Mouse (Mus musculus): ENCODE measurements at regions not wholly inside any gene's neighbourhood (a gene's known extent, or its start where the extent isn't known, plus 50 kb on each side); places are given as distances from the start of the nearest gene placed in this dataset.

- peaks cover 6% of the 10 kb centered on the region; the same call in 1 of the 2 replicates for H3K27me3 ChIP-seq (replicated peaks; ENCODE audit: control insufficient read depth, insufficient read depth, low read length)
- no peak for DNase-seq
- no peaks in the 10 kb centered on the region for H3K36me3 ChIP-seq (ENCODE audit: control insufficient read depth, insufficient read depth, low read length)
- H3K4me1 ChIP-seq (ENCODE audit: control insufficient read depth, insufficient read depth, low read length): no peaks in the 10 kb centered on the region
- TF ChIP-seq CTCF (conservative IDR thresholded peaks at IDR 0.05; ENCODE audit: insufficient read depth, insufficient read length, low read depth, low read length): no peak
- no peak for TF ChIP-seq POLR2A (IDR thresholded peaks at IDR 0.05; ENCODE audit: low read depth, low read length)
- WGBS: 1% methylated on average over 37 of the region's 37 CpGs
- no peak overlapping the region for H3K27ac ChIP-seq (ENCODE audit: insufficient read depth, low read depth, low read length)
- no peak overlapping the region; the same call in 1 of the 2 replicates for H3K4me3 ChIP-seq (ENCODE audit: insufficient read depth, low read depth, low read length)
Measured at GRCm38 (mm10) chr9:122571402-122572059, 175.6 kb upstream of the Topaz1 start.

DNA sequence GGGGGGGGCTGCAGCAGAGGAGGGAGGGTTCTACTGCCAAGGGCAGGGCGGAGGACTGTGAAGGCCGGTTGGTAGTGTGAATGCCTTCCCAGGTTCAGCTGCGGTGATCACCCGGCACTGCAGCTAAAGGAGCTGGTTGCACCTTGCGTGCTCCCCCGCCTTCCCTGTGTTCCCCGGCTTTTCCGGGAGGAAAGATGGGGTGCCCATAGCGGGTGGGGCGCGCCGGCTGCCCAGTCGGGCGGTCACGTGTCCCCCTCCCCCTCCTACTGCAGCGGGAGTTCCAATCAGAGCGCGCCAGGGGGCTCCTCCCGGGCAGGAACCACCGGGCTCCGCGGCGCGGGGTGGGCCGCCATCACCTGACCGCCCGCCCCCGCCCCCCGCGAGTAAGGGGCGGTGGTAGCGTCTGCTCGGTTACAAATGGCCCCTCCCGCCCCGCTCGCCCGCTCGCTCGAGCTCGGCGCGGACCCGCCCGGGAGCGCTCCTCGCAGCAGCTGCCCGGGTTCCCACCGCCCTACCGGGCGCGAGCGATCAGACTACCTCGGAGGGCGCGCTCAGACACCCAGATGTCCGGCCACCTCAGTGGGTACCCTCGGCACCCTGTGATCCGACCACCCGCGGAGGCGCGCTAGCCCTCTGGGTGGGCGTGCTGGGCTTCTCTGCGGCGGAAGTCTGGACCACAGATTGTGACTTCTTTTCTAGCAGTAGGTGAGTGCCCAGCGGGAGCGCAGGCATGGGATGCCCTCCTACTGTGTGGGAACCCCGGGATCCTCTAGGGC lies 174.9 kb upstream of the Topaz1 start:
- TF ChIP-seq CTCF (conservative IDR thresholded peaks at IDR 0.05; ENCODE audit: insufficient read depth, insufficient read length, low read depth, low read length) (no peak), POLR2A (IDR thresholded peaks at IDR 0.05; ENCODE audit: low read depth, low read length) (no peak)
- under 1% methylated on average over 67 of the region's 68 CpGs for WGBS
- DNase-seq: peak; percentile 5
- Histone ChIP-seq H3K36me3 (ENCODE audit: control insufficient read depth, insufficient read depth, low read length) (no peaks in the 10 kb centered on the region), H3K27me3 (replicated peaks; ENCODE audit: control insufficient read depth, insufficient read depth, low read length) (peaks cover 6% of the 10 kb centered on the region; the same call in 1 of the 2 replicates), H3K4me1 (ENCODE audit: control insufficient read depth, insufficient read depth, low read length) (no peaks in the 10 kb centered on the region), H3K4me3 (ENCODE audit: insufficient read depth, low read depth, low read length) (peak overlapping the region; percentile 56), H3K27ac (ENCODE audit: insufficient read depth, low read depth, low read length) (no peak overlapping the region)

DNA sequence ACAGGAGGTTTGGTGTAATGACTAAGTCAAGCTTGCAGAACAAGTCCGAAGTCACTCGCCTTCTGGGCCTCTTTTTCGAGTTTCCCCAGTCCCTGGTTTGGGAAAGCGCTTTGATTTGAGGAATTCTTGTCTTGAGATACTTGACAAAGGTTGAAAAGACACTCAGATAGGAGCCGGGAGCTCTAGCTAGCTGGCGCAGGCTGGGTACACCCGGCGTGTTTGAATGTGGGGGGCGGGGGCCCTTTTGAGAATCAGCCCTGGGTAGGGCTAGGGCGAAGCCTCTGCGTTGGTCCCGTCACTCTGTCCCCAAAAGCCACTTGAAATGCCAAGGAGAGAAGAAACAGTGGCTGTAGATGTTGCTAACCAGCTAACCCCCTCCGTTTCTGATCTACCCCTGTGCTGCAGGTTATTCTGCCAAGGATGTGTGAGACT lies 174.3 kb upstream of the Topaz1 start:
- Histone ChIP-seq H3K4me1 (ENCODE audit: control insufficient read depth, insufficient read depth, low read length) (no peaks in the 10 kb centered on the region), H3K27me3 (replicated peaks; ENCODE audit: control insufficient read depth, insufficient read depth, low read length) (peaks cover 6% of the 10 kb centered on the region; the same call in 1 of the 2 replicates), H3K36me3 (ENCODE audit: control insufficient read depth, insufficient read depth, low read length) (no peaks in the 10 kb centered on the region), H3K4me3 (ENCODE audit: insufficient read depth, low read depth, low read length) (no peak overlapping the region), H3K27ac (ENCODE audit: insufficient read depth, low read depth, low read length) (no peak overlapping the region)
- no peak for TF ChIP-seq CTCF (conservative IDR thresholded peaks at IDR 0.05; ENCODE audit: insufficient read depth, insufficient read length, low read depth, low read length)
- no peak for TF ChIP-seq POLR2A (IDR thresholded peaks at IDR 0.05; ENCODE audit: low read depth, low read length)
- no peak for DNase-seq
- WGBS: 4% methylated on average over 13 of the region's 13 CpGs

DNA sequence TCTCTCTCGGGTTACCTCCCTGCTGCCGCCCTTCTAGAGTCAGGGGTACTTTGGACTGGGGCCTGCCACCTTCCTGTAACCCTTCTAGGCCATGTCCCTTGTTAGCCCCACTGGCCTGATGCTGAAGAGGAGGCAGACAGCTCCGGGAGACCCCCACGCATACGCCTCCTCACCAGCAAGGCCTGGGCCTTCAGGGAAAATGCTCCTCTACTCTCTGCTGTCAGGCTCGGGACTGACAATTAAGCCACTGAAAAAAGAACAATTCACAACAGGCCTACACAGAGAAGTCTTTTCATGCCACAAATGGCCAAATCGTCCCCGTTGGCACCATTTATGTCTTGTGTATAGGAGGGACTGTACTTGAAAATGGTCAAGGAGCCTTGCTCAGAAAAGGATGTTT lies 161.9 kb upstream of the Topaz1 start:
- H3K4me1 ChIP-seq (ENCODE audit: control insufficient read depth, insufficient read depth, low read length): no peaks in the 10 kb centered on the region
- TF ChIP-seq POLR2A (IDR thresholded peaks at IDR 0.05; ENCODE audit: low read depth, low read length): no peak
- no peak for TF ChIP-seq CTCF (conservative IDR thresholded peaks at IDR 0.05; ENCODE audit: insufficient read depth, insufficient read length, low read depth, low read length)
- DNase-seq: no peak
- H3K4me3 ChIP-seq (ENCODE audit: insufficient read depth, low read depth, low read length): no peak overlapping the region
- 70% methylated on average over 8 of the region's 8 CpGs for WGBS
- H3K36me3 ChIP-seq (ENCODE audit: control insufficient read depth, insufficient read depth, low read length): no peaks in the 10 kb centered on the region
- no peaks in the 10 kb centered on the region for H3K27me3 ChIP-seq (replicated peaks; ENCODE audit: control insufficient read depth, insufficient read depth, low read length)
- H3K27ac ChIP-seq (ENCODE audit: insufficient read depth, low read depth, low read length): no peak overlapping the region

GRCm38 (mm10) chr9:122586421-122586820 lies 160.7 kb upstream of the Topaz1 start:
- H3K27me3 ChIP-seq (replicated peaks; ENCODE audit: control insufficient read depth, insufficient read depth, low read length): no peaks in the 10 kb centered on the region
- no peak for DNase-seq
- H3K4me1 ChIP-seq (ENCODE audit: control insufficient read depth, insufficient read depth, low read length): no peaks in the 10 kb centered on the region
- no peak overlapping the region for H3K27ac ChIP-seq (ENCODE audit: insufficient read depth, low read depth, low read length)
- no peak overlapping the region for H3K4me3 ChIP-seq (ENCODE audit: insufficient read depth, low read depth, low read length)
- TF ChIP-seq CTCF (conservative IDR thresholded peaks at IDR 0.05; ENCODE audit: insufficient read depth, insufficient read length, low read depth, low read length) (no peak), POLR2A (IDR thresholded peaks at IDR 0.05; ENCODE audit: low read depth, low read length) (no peak)
- no peaks in the 10 kb centered on the region for H3K36me3 ChIP-seq (ENCODE audit: control insufficient read depth, insufficient read depth, low read length)
- 74% methylated on average over 6 of the region's 6 CpGs for WGBS

DNA sequence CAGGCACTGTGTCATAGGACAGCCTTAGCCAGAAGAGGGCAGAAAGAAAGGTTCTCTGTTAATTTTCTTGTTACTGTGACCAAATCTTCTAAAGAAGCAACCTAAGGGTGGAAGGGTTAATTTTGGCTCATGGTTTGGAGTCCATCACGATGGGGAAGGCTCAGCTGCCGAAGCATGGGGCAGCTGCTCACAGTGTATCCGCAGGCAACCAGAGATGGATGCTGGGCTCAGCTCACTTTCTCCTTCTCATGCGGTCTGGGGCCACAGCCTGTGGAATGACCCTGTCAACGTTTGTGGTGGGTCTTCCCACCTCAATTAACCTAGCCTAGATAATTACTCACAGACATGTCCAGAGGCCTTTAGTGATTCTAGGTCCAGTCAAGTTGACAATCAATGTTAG lies 160.2 kb upstream of the Topaz1 start:
- Histone ChIP-seq H3K36me3 (ENCODE audit: control insufficient read depth, insufficient read depth, low read length) (no peaks in the 10 kb centered on the region), H3K27me3 (replicated peaks; ENCODE audit: control insufficient read depth, insufficient read depth, low read length) (no peaks in the 10 kb centered on the region), H3K4me1 (ENCODE audit: control insufficient read depth, insufficient read depth, low read length) (no peaks in the 10 kb centered on the region), H3K27ac (ENCODE audit: insufficient read depth, low read depth, low read length) (no peak overlapping the region), H3K4me3 (ENCODE audit: insufficient read depth, low read depth, low read length) (no peak overlapping the region)
- TF ChIP-seq CTCF (conservative IDR thresholded peaks at IDR 0.05; ENCODE audit: insufficient read depth, insufficient read length, low read depth, low read length): no peak
- no peak for TF ChIP-seq POLR2A (IDR thresholded peaks at IDR 0.05; ENCODE audit: low read depth, low read length)
- 67% methylated on average over 5 of the region's 5 CpGs for WGBS
- DNase-seq: no peak

- H3K36me3 ChIP-seq (ENCODE audit: control insufficient read depth, insufficient read depth, low read length): no peaks in the 10 kb centered on the region
- H3K27ac ChIP-seq (ENCODE audit: insufficient read depth, low read depth, low read length): no peak overlapping the region
- no peak overlapping the region for H3K4me3 ChIP-seq (ENCODE audit: insufficient read depth, low read depth, low read length)
- no peak for DNase-seq
- TF ChIP-seq CTCF (conservative IDR thresholded peaks at IDR 0.05; ENCODE audit: insufficient read depth, insufficient read length, low read depth, low read length): no peak
- TF ChIP-seq POLR2A (IDR thresholded peaks at IDR 0.05; ENCODE audit: low read depth, low read length): no peak
- H3K27me3 ChIP-seq (replicated peaks; ENCODE audit: control insufficient read depth, insufficient read depth, low read length): no peaks in the 10 kb centered on the region
- 82% methylated on average over 8 of the region's 8 CpGs for whole genome bisulfite sequencing
- H3K4me1 ChIP-seq (ENCODE audit: control insufficient read depth, insufficient read depth, low read length): no peaks in the 10 kb centered on the region
Measured at GRCm38 (mm10) chr9:122588246-122588645, 158.9 kb upstream of the Topaz1 start.

Data from kidney, adult 2 months (tissue).